Mouse (Mus musculus) hindbrain, postnatal 0 days (tissue): ENCODE results near the gene Daglb. TPM values are rescaled to one million over a fixed set of nuclear protein-coding genes. Genes with fewer than 3 reads are reported as not detected.

Source experiments
- ATAC-seq: fragments of 200-750 bp; cut with Nextera tagmentation; 2 replicates; pipeline ENCODE4 v1.8.0; 2017; ENCODE audit warnings: mild to moderate bottlenecking, moderate TSS enrichment, moderate library complexity
- DNase-seq: peaks from one replicate; pipeline ENCODE4 v3.0.0-alpha.2; 2015; ENCODE audit warnings: low spot score
- H3K27ac ChIP-seq: fragments of 300-500 bp; sonication (generic); 2 replicates; pipeline ENCODE4 v1.5.1; 2014; ENCODE audit warnings: mild to moderate bottlenecking
- H3K27me3 ChIP-seq: fragments of 300-500 bp; sonication (generic); 2 replicates; pipeline ENCODE4 v1.6.1; 2014; ENCODE audit warnings: low read length, mixed read lengths; ENCODE audit not compliant: insufficient read depth
- H3K36me3 ChIP-seq: fragments of 300-500 bp; sonication (generic); 2 replicates; pipeline ENCODE4 v1.6.1; 2014; ENCODE audit warnings: low read length, mixed read lengths; ENCODE audit not compliant: insufficient read depth
- H3K4me1 ChIP-seq: fragments of 300-500 bp; sonication (generic); 2 replicates; pipeline ENCODE4 v1.6.1; 2014; ENCODE audit warnings: antibody characterized with exemption, low read length, mixed read lengths; ENCODE audit not compliant: insufficient read depth
- H3K4me2 ChIP-seq: fragments of 300-500 bp; sonication (generic); 2 replicates; pipeline ENCODE4 v1.6.1; 2014; ENCODE audit warnings: low read depth, mild to moderate bottlenecking, low read length, moderate library complexity, mixed read lengths
- H3K4me3 ChIP-seq: fragments of 300-500 bp; sonication (generic); 2 replicates; pipeline ENCODE4 v1.5.1; 2014; ENCODE audit warnings: low read length
- H3K9ac ChIP-seq: fragments of 300-500 bp; sonication (generic); replicated peaks from 2 replicates; pipeline ENCODE4 v1.6.1; 2014; ENCODE audit warnings: mild to moderate bottlenecking, low read length, moderate library complexity, mixed read lengths
- H3K9me3 ChIP-seq: fragments of 300-500 bp; sonication (generic); 2 replicates; pipeline ENCODE4 v1.6.1; 2016; ENCODE audit warnings: low read length, mixed read lengths
- CTCF ChIP-seq: IDR thresholded peaks from 2 replicates; pipeline ENCODE4 v1.5.1; 2016; ENCODE audit warnings: antibody characterized with exemption, control low read depth, low read depth
- whole genome bisulfite sequencing: fragments of 180-500 bp; shearing (Covaris S2); extraction: QIAGEN DNeasy Blood & Tissue Kit; methylation state at CpG from one replicate; pipeline ENCODE4 v1.1.7; 2014; 5-methylcytosine and 5-hydroxymethylcytosine counted together
- polyA plus RNA-seq: library from polyadenylated mRNA; unstranded; fragments of >200 nt; fragmentation: Nextera tagmentation; extraction: Ambion mirVana; gene quantifications from 2 replicates; pipeline ENCODE4 v1.2.1, GENCODE M21; 2015
- total RNA-seq: library from RNA; depleted of rRNA; stranded (reverse); fragments of >200 nt; gene quantifications from 2 replicates; pipeline ENCODE4 v1.2.3, GENCODE M21; 2014

Daglb gene
- total and polyA plus RNA-seq, 2 experiments from 2014 or later = 20.3 to 30.1 TPM

DNA sequence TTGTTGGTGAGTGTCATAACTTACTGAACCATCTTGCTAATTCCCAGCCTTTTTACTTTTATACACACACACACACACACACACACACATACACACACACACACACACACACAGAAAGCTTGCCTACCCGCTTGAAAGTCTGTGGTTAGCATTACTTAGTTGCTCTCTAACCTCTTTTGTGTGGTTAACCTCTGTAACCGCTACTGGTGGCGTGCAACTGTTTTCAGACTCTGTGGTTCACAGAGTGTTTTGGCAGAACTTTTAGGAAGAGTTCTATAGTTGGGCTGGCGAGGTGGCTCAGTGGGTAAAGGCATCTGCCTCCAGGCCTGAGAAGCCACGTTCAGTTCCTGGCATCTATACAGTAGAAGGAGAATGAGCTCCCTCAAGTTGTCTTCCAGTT lies 20.6 kb downstream of the Daglb start:
- no peak for ATAC-seq
- H3K27ac ChIP-seq = no peak overlapping the region
- H3K9me3 ChIP-seq = no peaks in the 10 kb centered on the region
- H3K4me3 ChIP-seq = no peak overlapping the region
- no peak overlapping the region for H3K9ac ChIP-seq
- H3K27me3 ChIP-seq = no peaks in the 10 kb centered on the region
- no peak for DNase-seq
- no peak overlapping the region for H3K4me2 ChIP-seq
- WGBS = 91% methylated on average over 5 of the region's 5 CpGs
- peaks cover 47% of the 10 kb centered on the region for H3K36me3 ChIP-seq
- no peaks in the 10 kb centered on the region for H3K4me1 ChIP-seq
- TF ChIP-seq CTCF = no peak

DNA sequence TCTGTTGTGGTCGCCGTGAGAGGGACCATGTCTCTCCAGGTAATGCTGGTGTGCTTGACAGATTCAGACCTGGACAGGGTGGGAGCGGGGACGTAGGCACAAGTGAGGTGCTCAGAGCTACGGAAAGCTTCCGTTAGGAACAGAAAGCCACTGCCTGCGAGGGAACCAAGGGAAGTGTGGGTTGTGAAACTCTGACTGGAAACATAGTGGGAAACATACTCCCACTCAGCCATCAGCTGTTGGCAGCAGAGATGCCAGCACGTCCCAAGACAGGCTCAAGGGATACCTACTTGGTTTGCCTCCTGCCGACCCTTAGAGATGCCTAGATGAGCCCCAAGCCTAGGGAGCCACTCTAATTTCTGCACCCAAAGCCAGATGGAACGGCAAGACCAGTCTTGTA lies 22.8 kb downstream of the Daglb start:
- ATAC-seq = no peak
- peaks cover 40% of the 10 kb centered on the region for H3K36me3 ChIP-seq
- no peak for TF ChIP-seq CTCF

GRCm38 (mm10) chr5:143487998-143488397 lies 23.6 kb downstream of the Daglb start:
- Histone ChIP-seq H3K9me3 (no peaks in the 10 kb centered on the region), H3K4me2 (no peak overlapping the region), H3K36me3 (peaks cover 32% of the 10 kb centered on the region), H3K9ac (no peak overlapping the region), H3K27me3 (no peaks in the 10 kb centered on the region), H3K4me1 (no peaks in the 10 kb centered on the region), H3K27ac (no peak overlapping the region), H3K4me3 (no peak overlapping the region)
- DNase-seq (no peak), ATAC-seq (no peak)
- 95% methylated on average over 5 of the region's 5 CpGs for WGBS
- no peak for TF ChIP-seq CTCF

More for the DNA sequence above, 22.8 kb downstream of the Daglb start:
- WGBS = 94% methylated on average over 10 of the region's 10 CpGs
- DNase-seq = no peak
- Histone ChIP-seq H3K4me1 (no peaks in the 10 kb centered on the region), H3K9me3 (no peaks in the 10 kb centered on the region), H3K4me3 (no peak overlapping the region), H3K4me2 (no peak overlapping the region), H3K27me3 (no peaks in the 10 kb centered on the region), H3K27ac (no peak overlapping the region), H3K9ac (no peak overlapping the region)

- Histone ChIP-seq H3K4me2 (no peak overlapping the region), H3K27me3 (no peaks in the 10 kb centered on the region), H3K9me3 (no peaks in the 10 kb centered on the region), H3K36me3 (peaks cover 26% of the 10 kb centered on the region), H3K27ac (no peak overlapping the region), H3K9ac (no peak overlapping the region), H3K4me3 (no peak overlapping the region), H3K4me1 (no peaks in the 10 kb centered on the region)
- DNase-seq (no peak), ATAC-seq (no peak)
- no peak for TF ChIP-seq CTCF
- 89% methylated on average over 14 of the region's 14 CpGs for WGBS
These were observed 25.5 kb downstream of the Daglb start for GRCm38 (mm10) chr5:143489749-143490342.

DNA sequence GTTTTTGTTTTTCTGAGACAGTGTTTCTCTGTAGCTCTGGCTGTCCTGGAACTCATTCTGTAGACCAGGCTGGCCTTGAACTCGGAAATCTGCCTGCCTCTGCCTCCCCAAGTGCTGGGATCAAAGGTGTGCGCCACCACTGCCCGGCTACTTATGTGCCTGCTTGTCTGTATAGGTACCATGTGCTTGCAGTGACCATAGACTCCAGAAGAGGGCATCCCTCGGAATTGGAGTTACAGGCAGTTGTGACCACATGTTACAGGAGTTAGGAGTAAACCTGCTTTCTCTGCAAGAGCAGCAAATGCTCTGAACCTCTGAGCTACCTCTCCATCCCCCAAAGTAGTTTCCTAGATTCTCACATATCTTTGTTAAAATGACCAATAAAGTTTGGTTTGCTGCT lies 27.4 kb downstream of the Daglb start:
- Histone ChIP-seq H3K27ac (no peak overlapping the region), H3K4me2 (no peak overlapping the region), H3K9me3 (no peaks in the 10 kb centered on the region), H3K27me3 (no peaks in the 10 kb centered on the region), H3K4me1 (no peaks in the 10 kb centered on the region), H3K9ac (no peak overlapping the region), H3K36me3 (peaks cover 26% of the 10 kb centered on the region), H3K4me3 (no peak overlapping the region)
- TF ChIP-seq CTCF = peak; percentile 19; the same call in 1 of the 2 replicates
- 91% methylated on average over 4 of the region's 4 CpGs for WGBS
- DNase-seq (no peak), ATAC-seq (no peak)

DNA sequence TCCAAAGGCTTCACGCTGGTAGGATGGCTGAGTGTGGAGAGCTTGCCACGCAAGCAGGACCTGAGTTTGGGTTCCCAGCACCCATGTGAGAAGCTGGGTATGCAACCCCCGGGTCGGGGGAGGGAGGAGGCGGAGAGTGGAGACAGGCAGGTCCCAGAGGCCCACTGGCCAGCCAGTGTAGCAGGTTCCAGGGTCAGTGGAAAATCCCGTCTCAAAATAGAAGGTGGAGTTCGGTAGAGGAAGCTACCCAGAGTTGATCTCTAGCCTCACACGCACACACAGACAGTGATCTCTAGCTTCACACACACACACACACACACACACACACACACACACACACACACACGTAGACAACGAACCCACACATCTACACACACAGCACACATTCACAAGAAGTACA lies 28.8 kb downstream of the Daglb start:
- Histone ChIP-seq H3K4me1 (no peaks in the 10 kb centered on the region), H3K9me3 (no peaks in the 10 kb centered on the region), H3K4me2 (no peak overlapping the region), H3K36me3 (peaks cover 15% of the 10 kb centered on the region), H3K4me3 (no peak overlapping the region), H3K9ac (no peak overlapping the region), H3K27me3 (no peaks in the 10 kb centered on the region), H3K27ac (no peak overlapping the region)
- DNase-seq (no peak), ATAC-seq (no peak)
- 92% methylated on average over 10 of the region's 10 CpGs for WGBS
- no peak for TF ChIP-seq CTCF

GRCm38 (mm10) chr5:143495708-143496107 lies 31.3 kb downstream of the Daglb start:
- Histone ChIP-seq H3K9me3 (no peaks in the 10 kb centered on the region), H3K27me3 (no peaks in the 10 kb centered on the region), H3K4me2 (no peak overlapping the region), H3K27ac (no peak overlapping the region), H3K36me3 (peaks cover 9% of the 10 kb centered on the region), H3K9ac (no peak overlapping the region), H3K4me1 (no peaks in the 10 kb centered on the region), H3K4me3 (no peak overlapping the region)
- no peak for ATAC-seq
- 95% methylated on average over 6 of the region's 6 CpGs for WGBS
- no peak for TF ChIP-seq CTCF
- no peak for DNase-seq
